In the genomic region with DNA sequence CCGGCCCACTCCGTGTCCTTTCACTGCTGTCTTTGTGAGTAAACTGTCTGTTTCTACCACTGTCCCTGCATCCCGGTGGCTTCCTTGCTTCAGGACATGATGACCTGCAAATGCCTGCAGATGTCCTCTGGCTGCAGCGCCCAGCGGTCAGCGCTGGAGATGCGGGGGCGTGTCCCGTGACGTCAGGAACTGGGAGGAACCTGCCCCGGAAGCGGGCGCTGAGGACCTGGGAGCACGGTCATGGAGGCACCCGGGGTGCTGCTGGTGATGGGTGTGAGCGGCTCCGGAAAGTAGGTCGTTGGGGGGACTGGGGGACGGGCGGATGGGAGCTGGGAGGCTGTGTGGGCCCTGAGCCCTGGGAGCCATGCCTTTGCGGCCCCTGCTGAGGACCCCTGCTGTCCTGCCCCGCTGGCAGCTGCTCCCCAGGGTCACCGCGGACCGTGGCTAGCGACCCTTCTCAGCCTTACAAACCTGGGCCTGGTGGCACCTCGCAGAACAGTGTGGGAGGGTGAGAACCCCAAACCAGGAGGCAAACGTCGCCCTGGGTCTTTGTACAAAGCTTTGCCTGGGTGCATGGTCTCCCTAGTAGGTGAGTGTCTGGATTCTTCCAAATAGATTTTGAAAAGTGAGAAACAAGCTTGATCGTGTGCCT, we compare ENCODE assay signal across 8 mouse cellular contexts. TPM values are rescaled to one million over a fixed set of nuclear protein-coding genes. Genes with fewer than 3 reads are reported as not detected.
A peak's percentile ranks its signal among the peaks of the same experiment; 100 is the strongest.
DNase-seq lines count a peak whose midpoint lies in the region; ATAC-seq and TF ChIP-seq lines count a peak whose summit lies in the region.

Gene Idnk (plus strand): TSS at position 203 of the 652 bp plus-strand sequence.

- H3K36me3 ChIP-seq in hindbrain, embryonic 11.5 days (ENCODE audit: control insufficient read depth, insufficient read depth, low read length): peaks cover 10% of the 10 kb centered on the region
- peaks cover 17% of the 10 kb centered on the region for H3K36me3 ChIP-seq in lung, postnatal 0 days (ENCODE audit: insufficient read depth, low read length)

- H3K4me2 ChIP-seq in hindbrain, embryonic 11.5 days (replicated peaks; ENCODE audit: low read depth, low read length): peak within 1 kb of the TSS; percentile 96
- peak within 1 kb of the TSS; percentile 94 for H3K4me2 ChIP-seq in lung, postnatal 0 days (replicated peaks; ENCODE audit: low read depth, low read length)

- H3K27ac ChIP-seq in hindbrain, embryonic 11.5 days (ENCODE audit: low read depth, low read length): peak within 1 kb of the TSS; percentile 24; the same call in 1 of the 2 replicates
- peak within 1 kb of the TSS; percentile 76 for H3K27ac ChIP-seq in lung, postnatal 0 days (ENCODE audit: low read length)

- peak; percentile 66 for TF ChIP-seq CTCF in lung, postnatal 0 days (IDR thresholded peaks at IDR 0.05)

- H3K9me3 ChIP-seq in hindbrain, embryonic 11.5 days (ENCODE audit: control insufficient read depth, low read length): no peaks in the 10 kb centered on the region
- H3K9me3 ChIP-seq in lung, postnatal 0 days (ENCODE audit: low read length): no peaks in the 10 kb centered on the region

- 1% methylated on average over 30 of the region's 30 CpGs for WGBS in hindbrain, embryonic 11.5 days
- WGBS in lung, postnatal 0 days: 3% methylated on average over 18 of the region's 30 CpGs

- no peak for TF ChIP-seq EP300 in lung, postnatal 0 days (IDR thresholded peaks at IDR 0.05)

- H3K27me3 ChIP-seq in hindbrain, embryonic 11.5 days (ENCODE audit: control insufficient read depth, insufficient read depth, low read length): no peaks in the 10 kb centered on the region
- no peaks in the 10 kb centered on the region for H3K27me3 ChIP-seq in lung, postnatal 0 days (replicated peaks; ENCODE audit: insufficient read depth, low read length)

- ATAC-seq in hindbrain, embryonic 11.5 days (ENCODE audit: low FRiP score): peak; percentile 88
- peak; percentile 92 for ATAC-seq in lung, postnatal 0 days

- peak within 1 kb of the TSS; percentile 82 for H3K4me3 ChIP-seq in hindbrain, embryonic 11.5 days (ENCODE audit: low read depth, low read length)
- peak within 1 kb of the TSS; percentile 78 for H3K4me3 ChIP-seq in lung, postnatal 0 days (ENCODE audit: low read depth, low read length)

- no peaks in the 10 kb centered on the region; the same call in none of the 2 replicates for H3K4me1 ChIP-seq in hindbrain, embryonic 11.5 days (replicated peaks; ENCODE audit: control insufficient read depth, insufficient read depth, low read length)
- H3K4me1 ChIP-seq in lung, postnatal 0 days (ENCODE audit: insufficient read depth, low read depth, low read length): no peaks in the 10 kb centered on the region

- H3K9ac ChIP-seq in hindbrain, embryonic 11.5 days (ENCODE audit: low read depth, low read length): peak within 1 kb of the TSS; percentile 81
- H3K9ac ChIP-seq in lung, postnatal 0 days (replicated peaks; ENCODE audit: low read depth): peak within 1 kb of the TSS; percentile 43

- peak; percentile 88 for DNase-seq in NIH3T3 (ENCODE audit: low read depth)
- peak; percentile 93 to 94 for DNase-seq in cerebellum, postnatal 10 days
- DNase-seq in frontal cortex, postnatal 10 days (ENCODE audit: low spot score in 2 of 2): peak; percentile 66 to 79
- DNase-seq in hindbrain, embryonic 11.5 days (ENCODE audit: low spot score): peak; percentile 92
- DNase-seq in layer of hippocampus, adult 9-11 months: peak; percentile 82
- DNase-seq in lung, postnatal 0 days (ENCODE audit: low spot score): peak; percentile 94
- peak; percentile 64 for DNase-seq in ovary, postnatal 10 days (ENCODE audit: low spot score)
- peak; percentile 88 for DNase-seq in thymus, postnatal 0 days (ENCODE audit: low spot score)

RNA-seq across cellular contexts. Expression of gene Idnk, which starts in this region (rescaled TPM):
- polyA plus RNA-seq in hindbrain, embryonic 11.5 days (2014; fragmentation: Nextera tagmentation; extraction: Ambion mirVana): 57.8 and 62.7 TPM in 2 replicates
- polyA plus RNA-seq in lung, postnatal 0 days (2015; fragmentation: Nextera tagmentation; extraction: Ambion mirVana): 40.5 and 43.5 TPM in 2 replicates
- 109 and 117 TPM in 2 replicates for polyA plus RNA-seq in thymus, postnatal 0 days (2015; fragmentation: Nextera tagmentation; extraction: Ambion mirVana)

Comparison
In these comparisons a context has a peak if more than half of its experiments do, and no peak if none do; other contexts are left out.
1. Peak in every context shown above with its lines: DNase-seq, ATAC-seq, H3K4me3 ChIP-seq and H3K27ac ChIP-seq.